Mouse (Mus musculus) spleen, adult 2 months (tissue): ENCODE results near the gene Elmo1.

ENCODE experiments used
- CTCF ChIP-seq: fragments of 200-500 bp; IDR thresholded peaks from 2 replicates; pipeline ENCODE4 v1.5.1; 2011; ENCODE audit warnings: mild to moderate bottlenecking, inconsistent platforms; ENCODE audit not compliant: insufficient read depth, insufficient read length, insufficient replicate concordance; ENCODE audit errors: extremely low read depth
- POLR2A ChIP-seq: fragments of 200-500 bp; IDR thresholded peaks from 2 replicates; pipeline ENCODE4 v1.6.1; 2011; ENCODE audit warnings: low read depth, low read length, inconsistent platforms

DNA sequence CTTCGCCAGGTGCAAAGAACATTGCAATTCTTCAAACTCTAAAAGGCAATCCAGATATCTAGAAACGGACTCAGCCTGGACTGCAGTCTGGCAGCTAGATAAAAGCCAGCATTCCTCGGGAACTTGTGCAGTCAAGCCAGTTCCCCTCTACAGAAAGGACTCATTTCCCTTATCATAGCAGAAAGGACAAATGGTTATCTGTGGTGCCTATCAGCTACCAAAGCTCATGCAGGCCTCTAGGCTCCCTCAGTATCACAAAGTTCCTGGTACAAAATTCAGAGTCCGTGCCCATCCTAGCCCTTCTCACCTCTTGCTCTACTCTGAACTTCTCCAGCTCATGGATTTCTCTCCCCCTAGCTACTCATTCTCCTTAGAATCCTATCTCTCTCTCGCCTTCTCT, 542.1 kb downstream of the Elmo1 start:
- TF ChIP-seq POLR2A (no peak), CTCF (no peak)
